Mouse (Mus musculus): ENCODE measurements around the gene Sc5d.

GRCm38 (mm10) chr9:42217685-42218084 lies 46.4 kb downstream of the Sc5d start:
- TF ChIP-seq CTCF (IDR thresholded peaks at IDR 0.05; ENCODE audit: insufficient read depth, low read length) (no peak), POLR2A (IDR thresholded peaks at IDR 0.05; ENCODE audit: borderline replicate concordance, extremely low read depth, low read depth, low read length) (no peak)

Measured in lung, adult 2 months (tissue).